Mouse (Mus musculus) B cell, adult (primary cell): ENCODE measurements around the gene Gm281. TPM values are rescaled to one million over a fixed set of nuclear protein-coding genes. Genes with fewer than 3 reads are reported as not detected.

ENCODE experiments used
- total RNA-seq: library from RNA; stranded (reverse); gene quantifications from 4 replicates; pipeline ENCODE4 v1.2.4, GENCODE M21; 2023; ENCODE audit not compliant: inconsistent age

Gm281 gene
- not detected in 4 replicates for total RNA-seq

DNA sequence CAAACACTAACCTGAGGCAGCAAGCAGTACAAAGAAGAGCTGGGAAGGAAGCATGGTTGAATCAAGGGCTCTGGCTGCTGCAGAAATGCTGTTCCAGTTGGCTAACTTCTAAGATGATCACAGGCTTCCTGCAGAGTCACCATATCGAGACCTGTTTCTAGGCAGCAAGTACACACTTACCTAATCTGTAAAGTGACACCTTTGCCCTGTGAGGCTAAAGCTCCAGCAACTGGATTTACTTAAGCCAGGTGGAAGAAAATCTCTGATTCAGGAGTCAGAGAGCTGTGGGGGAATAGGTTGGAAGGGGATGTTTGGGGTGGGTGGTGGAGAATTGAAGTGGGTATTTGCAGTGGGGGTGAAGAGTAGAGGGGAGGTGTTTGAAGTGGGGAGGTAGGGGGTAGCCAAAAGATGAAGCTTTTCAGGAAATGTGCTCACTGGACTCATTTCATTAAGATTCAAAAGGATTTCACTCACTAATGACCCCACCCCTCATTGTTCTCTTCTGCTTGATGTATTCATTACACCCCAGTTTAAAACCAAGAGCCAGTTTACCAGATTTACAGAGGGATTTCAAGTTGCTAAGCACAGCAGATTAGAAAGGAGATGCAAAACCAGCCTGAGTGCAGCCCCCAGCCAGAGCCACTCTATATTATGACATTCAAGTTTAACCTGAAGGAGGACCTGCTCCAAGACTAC is at the start of gene Gm281:
Gm281 (minus strand) TSS at position 92 of the 696 bp plus-strand sequence.

GRCm38 (mm10) chr14:13961401-13962112 is 47.3 kb upstream of the Gm281 start, which contains the start of the genes Atxn7 and Thoc7:
Gene Atxn7 (plus strand): TSS chr14:13961440.
Gene Thoc7 (minus strand): TSS chr14:13961852.

Other genes with a start within 250 kb of the Gm281 start
- gene Sntn, start 243.6 kb downstream of the Gm281 start, total RNA-seq = not detected in 4 replicates
- 66.1 to 77.9 TPM (median 66.8 TPM) in 4 replicates for gene Atxn7, start 47.0 kb upstream of the Gm281 start, total RNA-seq
- gene Thoc7, start 47.4 kb upstream of the Gm281 start, total RNA-seq = 50.0 to 74.8 TPM (median 71.4 TPM) in 4 replicates
- gene Psmd6, start 206.5 kb upstream of the Gm281 start, total RNA-seq = 102 to 113 TPM (median 105 TPM) in 4 replicates